Mouse (Mus musculus): Measurements from ENCODE around the gene Dusp27. TPM values are rescaled to one million over a fixed set of nuclear protein-coding genes. Genes with fewer than 3 reads are reported as not detected.

Gene Dusp27
- polyA plus RNA-seq (2017; shearing (Covaris generic)), result under 1 TPM in 1 of 2 experiments, not detected in 1; 0.27 TPM

DNA sequence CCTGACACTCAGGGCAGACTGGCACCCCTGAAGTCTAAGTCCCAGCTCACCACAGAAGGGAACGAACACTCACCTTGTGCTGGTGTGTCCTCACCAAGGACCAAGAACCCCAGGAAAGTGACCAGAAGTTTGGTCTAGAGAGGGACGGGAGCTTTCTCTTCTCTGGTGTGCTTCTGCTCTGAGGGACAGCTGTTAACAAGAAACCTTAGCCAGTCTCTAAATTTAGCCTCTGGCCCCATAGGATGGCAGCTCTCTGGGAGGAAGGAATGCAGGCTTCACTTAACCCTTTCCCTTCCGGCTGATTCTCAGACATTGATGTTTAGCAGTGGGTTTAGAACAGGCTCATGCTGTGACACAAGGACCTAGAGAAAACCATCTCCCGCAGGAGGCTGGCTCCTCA, at the start of gene Dusp27:
Dusp27 (minus strand) TSS at position 204 of the 400 bp plus-strand sequence.

DNA sequence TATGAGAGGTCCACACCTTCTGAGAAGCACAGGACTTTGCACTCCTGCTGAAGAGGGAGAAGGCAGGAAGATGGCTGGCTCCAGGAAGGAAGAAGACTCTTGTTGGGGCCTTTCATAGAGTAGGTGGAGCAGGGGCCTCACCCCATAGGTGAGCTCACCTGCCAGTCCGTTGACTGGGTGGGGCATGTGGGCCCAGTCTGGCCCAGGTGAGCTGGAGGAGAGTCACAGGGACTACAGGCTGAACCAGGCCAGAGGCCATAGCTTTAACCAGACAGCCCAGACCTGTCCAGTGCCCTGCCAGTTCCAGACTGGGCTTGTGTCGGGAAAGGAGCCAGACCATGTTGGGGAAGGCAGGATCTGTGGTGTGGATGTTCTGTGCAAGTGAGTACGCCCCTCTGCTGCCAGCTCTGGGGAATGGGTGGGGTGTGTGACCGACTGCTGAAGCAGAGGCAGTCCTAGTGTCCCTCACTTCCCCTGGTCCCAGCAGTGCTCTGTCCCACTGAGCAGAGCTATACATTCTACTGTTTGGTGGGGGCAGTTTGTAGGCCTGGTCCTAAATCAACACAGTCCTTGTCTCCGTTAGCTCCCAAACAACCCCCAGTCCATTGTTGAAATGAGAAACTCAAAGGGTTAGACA, 2.6 kb upstream of the Dusp27 start, which contains the start of gene Gpa33:
Gpa33 (plus strand) TSS at position 15 of the 637 bp plus-strand sequence.

Other genes starting within 250 kb of the Dusp27 start
- 10 to 100 TPM; 18.8 to 20.8 TPM for gene Pou2f1, start 125.2 kb downstream of the Dusp27 start, polyA plus RNA-seq (2017; shearing (Covaris generic))
- not detected for gene Gpa33, start 2.3 kb upstream of the Dusp27 start, polyA plus RNA-seq (2017; shearing (Covaris generic))
- gene Mael, start 110.8 kb upstream of the Dusp27 start, polyA plus RNA-seq (2017; shearing (Covaris generic)), result not detected
- under 1 TPM in 1 of 2 experiments, not detected in 1; 0.26 TPM for gene Ildr2, start 126.2 kb upstream of the Dusp27 start, polyA plus RNA-seq (2017; shearing (Covaris generic))